ENCODE assay signal across 18 mouse cellular contexts in the genomic region with DNA sequence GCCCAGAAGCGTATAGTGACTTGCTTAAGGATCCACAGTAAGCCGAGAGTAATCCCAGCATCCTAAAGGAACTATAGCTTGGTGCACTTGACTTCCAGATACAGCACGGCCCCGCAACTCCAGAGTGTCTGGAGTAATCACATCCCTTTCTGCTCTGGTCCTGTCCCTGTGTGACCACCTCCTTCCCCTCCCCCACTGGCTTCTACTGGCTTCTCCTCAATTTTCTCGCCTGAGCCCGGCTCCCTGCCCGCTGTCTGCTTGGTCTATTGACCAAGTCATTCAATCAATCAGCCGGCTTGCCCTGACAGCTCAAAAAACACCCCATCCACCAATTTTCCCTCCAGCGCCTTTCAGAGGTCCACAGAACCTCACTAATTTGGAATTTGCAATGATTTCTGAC.
"Had no signal": no experiment of that assay in that cellular context is flagged by ENCODE, and none has a peak within 500 bp of the region (broad histone marks: within the 10 kb centered on the region; RNA-seq: fewer than 3 reads in every experiment).

No protein-coding gene starts in this region.

- ATAC-seq: midbrain, embryonic 16.5 days had no signal

- H3K27me3 ChIP-seq: midbrain, embryonic 12.5 days; neural tube, embryonic 13.5 days; neural tube, embryonic 15.5 days had no signal

- H3K36me3 ChIP-seq: midbrain, embryonic 10.5 days; midbrain, embryonic 12.5 days; neural tube, embryonic 13.5 days; neural tube, embryonic 15.5 days had no signal

- H3K9me3 ChIP-seq: midbrain, embryonic 10.5 days; midbrain, embryonic 12.5 days; neural tube, embryonic 13.5 days; neural tube, embryonic 15.5 days had no signal

- DNase-seq: lung, adult 18-20 months; lung, embryonic 14.5 days; lung, postnatal 10 days; lung, postnatal 4 days; retina, postnatal 1 day; right cerebral cortex, adult 18-20 months; right cerebral cortex, postnatal 25 days; right cerebral cortex, postnatal 4 days; spleen, adult 18-20 months; thymus, adult 18-20 months; thymus, postnatal 14 days; thymus, postnatal 36 days had no signal

- H3K27ac ChIP-seq: midbrain, embryonic 10.5 days; midbrain, embryonic 12.5 days; neural tube, embryonic 15.5 days had no signal

- H3K4me3 ChIP-seq: midbrain, embryonic 10.5 days; midbrain, embryonic 12.5 days; myocyte; neural tube, embryonic 13.5 days; neural tube, embryonic 15.5 days had no signal

- H3K9ac ChIP-seq: lung, embryonic 14.5 days; midbrain, embryonic 12.5 days; neural tube, embryonic 13.5 days; neural tube, embryonic 15.5 days had no signal

- H3K4me2 ChIP-seq: lung, embryonic 14.5 days; midbrain, embryonic 12.5 days; neural tube, embryonic 13.5 days; neural tube, embryonic 15.5 days had no signal
